Mouse (Mus musculus) leukemia stem cell, adult 10-12 weeks (primary cell): ENCODE results near the gene Tspyl2. TPM values are rescaled to one million over a fixed set of nuclear protein-coding genes. Genes with fewer than 3 reads are reported as not detected.

Source experiments
- polyA plus RNA-seq: library from polyadenylated mRNA; stranded (reverse); fragments of >175 nt; gene quantifications from 2 replicates; pipeline ENCODE4 v1.2.3, GENCODE M21; 2012; ENCODE audit warnings: low replicate concordance

The Tspyl2 gene
- 7.0 and 21.1 TPM in 2 replicates for polyA plus RNA-seq

DNA sequence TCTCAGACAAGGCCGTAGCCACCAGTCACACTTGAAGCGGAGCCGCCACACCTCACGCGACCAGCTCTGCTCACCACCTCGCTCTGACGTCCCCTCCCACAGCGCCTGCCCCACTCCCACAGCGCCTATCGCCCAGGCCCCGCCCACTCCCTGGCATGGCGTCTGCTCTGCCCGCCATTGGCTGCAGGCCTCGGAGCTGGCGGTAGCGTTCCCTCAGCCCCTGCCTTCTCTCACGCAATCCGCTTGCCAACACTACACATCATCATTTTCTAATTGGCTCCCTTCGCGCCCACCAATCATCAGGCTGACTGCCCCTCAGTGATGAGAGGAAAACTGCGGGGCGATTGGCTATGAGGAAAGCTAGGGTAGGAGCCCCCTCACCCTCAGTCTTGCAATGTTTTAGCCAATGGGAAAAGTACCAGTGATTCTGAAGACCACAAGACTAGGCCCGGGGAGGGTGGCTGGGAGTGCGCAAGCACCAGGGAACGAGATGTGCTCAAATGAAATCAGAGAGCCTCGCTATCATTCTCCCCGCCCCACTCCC lies at the start of gene Tspyl2:
Tspyl2 (minus strand) TSS at position 68 of the 544 bp plus-strand sequence.

GRCm38 (mm10) chrX:152368397-152369273 lies 26.4 kb upstream of the Tspyl2 start, which contains the start of gene Gpr173:
Gpr173 (minus strand) TSS chrX:152368704.

GRCm38 (mm10) chrX:152326996-152327688 lies 15.1 kb downstream of the Tspyl2 start, which contains the start of gene Kantr:
Kantr (minus strand) TSS chrX:152327495.

Other genes with a start within 250 kb of the Tspyl2 start
- 5.1 and 9.8 TPM in 2 replicates for gene Iqsec2, start 198.2 kb downstream of the Tspyl2 start, polyA plus RNA-seq
- 64.1 and 80.7 TPM in 2 replicates for gene Kdm5c, start 109.4 kb downstream of the Tspyl2 start, polyA plus RNA-seq
- gene Kantr, start 14.9 kb downstream of the Tspyl2 start, polyA plus RNA-seq, result 0.88 and 1.0 TPM in 2 replicates
- not detected in 2 replicates for gene Gpr173, start 26.3 kb upstream of the Tspyl2 start, polyA plus RNA-seq
- not detected in 2 replicates for gene Cldn34a, start 220.9 kb upstream of the Tspyl2 start, polyA plus RNA-seq